Mouse (Mus musculus) olfactory bulb, adult 2 months (tissue): ENCODE measurements around the gene Chadl.

Experiments used
- CTCF ChIP-seq: fragments of 200-500 bp; IDR thresholded peaks from 2 replicates; pipeline ENCODE4 v1.5.1; 2012; ENCODE audit warnings: low read depth, mild to moderate bottlenecking, low read length, moderate library complexity; ENCODE audit not compliant: insufficient read depth
- POLR2A ChIP-seq: fragments of 200-500 bp; IDR thresholded peaks from 2 replicates; pipeline ENCODE4 v1.6.1; 2012; ENCODE audit warnings: mild to moderate bottlenecking, low read depth, low read length, moderate library complexity; ENCODE audit not compliant: insufficient read depth

DNA sequence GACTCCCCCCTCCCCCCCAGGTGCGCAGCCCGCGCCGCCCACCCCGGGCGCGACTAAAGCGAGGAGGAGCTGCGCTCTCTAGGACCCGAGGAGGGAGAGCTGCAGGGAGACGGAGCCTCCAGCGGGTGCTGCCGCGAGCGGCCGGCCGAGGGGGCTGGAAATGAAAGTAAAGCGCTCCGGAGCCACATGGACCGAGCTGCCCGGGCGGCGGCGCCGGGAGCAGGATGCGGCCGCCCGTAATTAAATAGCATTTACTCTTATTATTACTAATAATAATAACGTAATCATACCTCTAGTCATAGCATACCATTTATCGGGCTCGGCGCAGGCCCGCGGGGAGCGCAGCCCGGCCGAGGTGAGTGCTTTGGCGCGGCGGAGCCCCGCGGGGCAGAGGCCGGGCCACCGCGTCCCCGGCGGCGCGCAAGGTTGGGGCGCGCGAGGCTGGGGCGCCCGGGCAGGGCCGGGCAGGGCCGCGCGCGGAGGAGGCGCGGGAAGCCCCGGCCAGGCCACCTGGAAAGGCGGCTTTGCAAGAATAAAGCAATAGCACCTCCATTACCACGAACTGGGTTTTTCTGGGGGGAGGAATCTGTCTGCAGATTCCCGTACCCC lies 48.0 kb upstream of the Chadl start, which contains the start of the genes Zc3h7b and Rangap1:
- TF ChIP-seq CTCF = no peak
- no peak; the same call in 1 of the 2 replicates for TF ChIP-seq POLR2A
